Mouse (Mus musculus): Measurements from ENCODE around the gene Arhgap44. TPM values are rescaled to one million over a fixed set of nuclear protein-coding genes. Genes with fewer than 3 reads are reported as not detected.

Arhgap44 gene
- polyA plus RNA-seq, 1 experiment from 2014 or later, result 4.1 TPM

- H3K4me1 ChIP-seq (replicated peaks), result peaks cover 12% of the 10 kb centered on the region
- no peaks in the 10 kb centered on the region for H3K36me3 ChIP-seq
- WGBS, result 73% methylated on average over 4 of the region's 4 CpGs
- H3K9ac ChIP-seq (replicated peaks), result no peak overlapping the region
- no peaks in the 10 kb centered on the region for H3K9me3 ChIP-seq
- H3K27ac ChIP-seq, result no peak overlapping the region
- no peak overlapping the region for H3K4me2 ChIP-seq
- ATAC-seq (ENCODE audit: insufficient number of reproducible peaks, insufficient read depth, low FRiP score, low TSS enrichment, low read depth), result no peak
- no peak overlapping the region for H3K4me3 ChIP-seq (replicated peaks)
- H3K27me3 ChIP-seq, result no peaks in the 10 kb centered on the region
Observed at GRCm38 (mm10) chr11:65107151-65107550, 55.6 kb downstream of the Arhgap44 start.

DNA sequence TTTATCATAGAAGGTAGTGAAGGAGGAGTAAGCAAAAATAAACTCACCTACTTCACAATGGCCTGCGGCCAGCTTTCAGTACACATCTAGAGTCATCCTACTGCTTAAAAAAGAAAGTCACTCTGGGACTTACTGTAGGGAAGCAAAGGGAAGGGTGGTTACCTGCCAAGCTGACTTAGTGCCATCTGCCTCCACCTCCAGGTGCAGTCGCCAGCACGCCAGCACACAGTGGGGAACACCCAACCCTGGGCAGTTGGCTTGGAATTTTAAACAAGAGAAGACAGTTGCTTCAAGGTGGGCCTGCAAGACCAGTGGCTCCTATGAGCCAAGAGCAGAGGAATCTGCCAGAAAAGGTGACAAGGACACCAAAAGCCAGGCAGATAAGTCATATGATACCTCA lies 58.7 kb downstream of the Arhgap44 start:
- Histone ChIP-seq H3K27ac (no peak overlapping the region), H3K9ac (replicated peaks) (no peak overlapping the region), H3K4me3 (replicated peaks) (no peak overlapping the region), H3K27me3 (no peaks in the 10 kb centered on the region), H3K36me3 (no peaks in the 10 kb centered on the region), H3K9me3 (no peaks in the 10 kb centered on the region), H3K4me2 (no peak overlapping the region), H3K4me1 (replicated peaks) (no peaks in the 10 kb centered on the region; the same call in 1 of the 2 replicates)
- no peak for ATAC-seq (ENCODE audit: insufficient number of reproducible peaks, insufficient read depth, low FRiP score, low TSS enrichment, low read depth)
- 90% methylated on average over 3 of the region's 3 CpGs for WGBS

- H3K4me2 ChIP-seq, result no peak overlapping the region
- H3K9me3 ChIP-seq, result no peaks in the 10 kb centered on the region
- 74% methylated on average over 11 of the region's 11 CpGs for WGBS
- H3K9ac ChIP-seq (replicated peaks), result no peak overlapping the region
- no peaks in the 10 kb centered on the region for H3K27me3 ChIP-seq
- H3K27ac ChIP-seq, result no peak overlapping the region
- no peaks in the 10 kb centered on the region for H3K36me3 ChIP-seq
- no peaks in the 10 kb centered on the region; the same call in 1 of the 2 replicates for H3K4me1 ChIP-seq (replicated peaks)
- no peak overlapping the region for H3K4me3 ChIP-seq (replicated peaks)
- ATAC-seq (ENCODE audit: insufficient number of reproducible peaks, insufficient read depth, low FRiP score, low TSS enrichment, low read depth), result no peak
Observed at GRCm38 (mm10) chr11:65101206-65101605, 61.6 kb downstream of the Arhgap44 start.

DNA sequence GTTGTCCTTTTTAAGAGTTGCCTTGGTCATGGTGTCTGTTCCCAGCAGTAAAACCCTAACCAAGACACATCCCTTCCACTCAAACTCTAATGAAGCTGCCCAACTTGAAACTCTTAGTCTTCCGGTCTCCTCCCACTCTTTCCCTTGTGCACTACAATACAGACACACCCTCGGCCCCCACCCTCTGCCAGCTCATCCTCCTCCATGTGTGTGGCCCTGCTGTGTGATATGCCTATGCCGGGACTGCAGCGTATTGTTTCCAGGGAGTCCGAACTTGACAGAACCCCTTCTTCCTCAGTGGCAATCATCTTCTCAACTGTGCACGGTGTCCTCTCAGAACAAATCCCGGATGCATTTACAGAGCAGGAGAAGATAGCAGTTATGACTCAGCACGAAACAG lies 62.7 kb downstream of the Arhgap44 start:
- H3K27ac ChIP-seq, result no peak overlapping the region
- no peaks in the 10 kb centered on the region for H3K27me3 ChIP-seq
- H3K36me3 ChIP-seq, result no peaks in the 10 kb centered on the region
- H3K9me3 ChIP-seq, result no peaks in the 10 kb centered on the region
- H3K4me1 ChIP-seq (replicated peaks), result no peaks in the 10 kb centered on the region; the same call in 1 of the 2 replicates
- no peak overlapping the region for H3K4me2 ChIP-seq
- no peak overlapping the region for H3K4me3 ChIP-seq (replicated peaks)
- no peak for ATAC-seq (ENCODE audit: insufficient number of reproducible peaks, insufficient read depth, low FRiP score, low TSS enrichment, low read depth)
- no peak overlapping the region for H3K9ac ChIP-seq (replicated peaks)
- 91% methylated on average over 8 of the region's 8 CpGs for WGBS

GRCm38 (mm10) chr11:65097526-65098070 lies 65.2 kb downstream of the Arhgap44 start:
- Histone ChIP-seq H3K4me2 (no peak overlapping the region), H3K36me3 (no peaks in the 10 kb centered on the region), H3K27me3 (no peaks in the 10 kb centered on the region), H3K27ac (no peak overlapping the region), H3K4me1 (replicated peaks) (no peaks in the 10 kb centered on the region; the same call in 1 of the 2 replicates), H3K9ac (replicated peaks) (no peak overlapping the region), H3K4me3 (replicated peaks) (no peak overlapping the region), H3K9me3 (no peaks in the 10 kb centered on the region)
- 70% methylated on average over 4 of the region's 4 CpGs for WGBS
- ATAC-seq (ENCODE audit: insufficient number of reproducible peaks, insufficient read depth, low FRiP score, low TSS enrichment, low read depth), result no peak

DNA sequence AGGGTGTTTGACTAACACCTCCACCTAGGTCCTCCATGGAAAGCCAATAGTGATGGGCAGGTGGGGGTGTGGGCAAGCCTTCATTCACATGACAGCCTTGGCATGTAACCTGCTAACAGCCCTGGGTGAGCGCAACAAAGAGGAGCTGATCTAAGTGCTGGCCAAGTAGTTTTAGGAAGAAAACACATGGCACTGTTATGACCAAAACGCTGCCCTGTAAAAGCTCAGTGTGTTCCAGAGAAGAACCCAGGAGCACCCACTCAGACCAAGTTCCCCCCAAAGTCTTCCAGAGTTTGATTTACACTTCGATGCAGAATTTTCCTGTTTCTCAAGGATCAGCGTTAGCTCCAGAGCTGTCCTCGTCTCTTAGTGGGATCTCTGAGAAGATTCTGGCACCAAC lies 65.9 kb downstream of the Arhgap44 start:
- ATAC-seq (ENCODE audit: insufficient number of reproducible peaks, insufficient read depth, low FRiP score, low TSS enrichment, low read depth), result no peak
- WGBS, result 92% methylated on average over 5 of the region's 5 CpGs
- H3K4me2 ChIP-seq, result no peak overlapping the region
- H3K4me1 ChIP-seq (replicated peaks), result no peaks in the 10 kb centered on the region; the same call in 1 of the 2 replicates
- H3K36me3 ChIP-seq, result no peaks in the 10 kb centered on the region
- H3K27me3 ChIP-seq, result no peaks in the 10 kb centered on the region
- no peak overlapping the region for H3K9ac ChIP-seq (replicated peaks)
- H3K4me3 ChIP-seq (replicated peaks), result no peak overlapping the region
- no peak overlapping the region for H3K27ac ChIP-seq
- H3K9me3 ChIP-seq, result no peaks in the 10 kb centered on the region

DNA sequence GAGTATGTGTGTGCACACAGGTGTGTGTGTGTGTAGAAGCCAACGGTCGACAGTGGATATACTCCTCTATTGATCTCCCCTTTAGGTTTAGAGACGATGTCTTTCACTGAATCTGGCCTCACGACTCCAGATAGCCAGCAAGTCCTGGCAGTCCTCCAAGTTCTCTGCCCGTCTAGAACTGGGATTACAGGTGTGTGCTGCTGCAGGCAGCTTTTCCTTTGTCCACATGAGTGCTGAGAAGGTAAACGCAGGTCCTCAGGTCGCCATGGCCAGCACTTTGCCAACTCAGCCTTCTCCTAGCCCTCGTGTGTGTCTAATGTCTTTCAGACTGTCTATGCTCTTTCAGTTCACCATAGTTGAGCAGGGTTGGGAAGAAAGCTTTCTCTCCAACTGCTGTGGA lies 69.9 kb downstream of the Arhgap44 start:
- 0 out of 2 replicates have a peak, but pooled peaks cover 3% of the 10 kb centered on the region for H3K9me3 ChIP-seq
- 80% methylated on average over 8 of the region's 8 CpGs for WGBS
- H3K36me3 ChIP-seq, result no peaks in the 10 kb centered on the region
- no peaks in the 10 kb centered on the region for H3K27me3 ChIP-seq
- no peaks in the 10 kb centered on the region for H3K4me1 ChIP-seq (replicated peaks)
- ATAC-seq (ENCODE audit: insufficient number of reproducible peaks, insufficient read depth, low FRiP score, low TSS enrichment, low read depth), result no peak
- no peak overlapping the region for H3K27ac ChIP-seq
- no peak overlapping the region for H3K9ac ChIP-seq (replicated peaks)
- H3K4me3 ChIP-seq (replicated peaks), result no peak overlapping the region
- H3K4me2 ChIP-seq, result no peak overlapping the region

GRCm38 (mm10) chr11:65090386-65090785 lies 72.4 kb downstream of the Arhgap44 start:
- H3K36me3 ChIP-seq, result no peaks in the 10 kb centered on the region
- H3K9ac ChIP-seq (replicated peaks), result no peak overlapping the region
- no peak overlapping the region for H3K27ac ChIP-seq
- H3K4me2 ChIP-seq, result no peak overlapping the region
- H3K4me3 ChIP-seq (replicated peaks), result no peak overlapping the region
- 0 out of 2 replicates have a peak, but pooled peaks cover 13% of the 10 kb centered on the region for H3K9me3 ChIP-seq
- no peaks in the 10 kb centered on the region for H3K4me1 ChIP-seq (replicated peaks)
- 90% methylated on average over 6 of the region's 6 CpGs for WGBS
- ATAC-seq (ENCODE audit: insufficient number of reproducible peaks, insufficient read depth, low FRiP score, low TSS enrichment, low read depth), result no peak
- no peaks in the 10 kb centered on the region for H3K27me3 ChIP-seq

DNA sequence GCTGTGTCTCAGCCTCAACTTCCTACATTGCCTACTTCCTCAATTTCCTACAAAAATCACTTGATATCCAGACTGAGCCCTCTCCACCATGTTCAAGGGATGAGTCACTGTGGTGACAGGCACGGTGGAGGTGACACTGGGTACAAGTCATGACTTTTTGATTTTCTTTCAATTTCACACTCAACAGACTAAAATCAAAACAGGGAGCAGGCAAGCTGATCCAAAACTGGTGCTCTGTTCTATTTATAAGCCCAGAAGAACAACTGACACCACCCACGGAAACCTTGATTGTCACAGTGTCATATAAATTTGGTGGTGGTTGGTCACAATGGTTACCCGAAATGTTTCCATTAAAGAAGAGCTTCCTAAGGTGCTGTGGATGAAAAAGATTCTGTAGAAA lies 72.8 kb downstream of the Arhgap44 start:
- Histone ChIP-seq H3K4me3 (replicated peaks) (no peak overlapping the region), H3K9me3 (0 out of 2 replicates have a peak, but pooled peaks cover 15% of the 10 kb centered on the region), H3K9ac (replicated peaks) (no peak overlapping the region), H3K27me3 (no peaks in the 10 kb centered on the region), H3K4me2 (no peak overlapping the region), H3K4me1 (replicated peaks) (no peaks in the 10 kb centered on the region), H3K36me3 (no peaks in the 10 kb centered on the region), H3K27ac (no peak overlapping the region)
- 88% methylated on average over 3 of the region's 3 CpGs for WGBS
- ATAC-seq (ENCODE audit: insufficient number of reproducible peaks, insufficient read depth, low FRiP score, low TSS enrichment, low read depth), result no peak

DNA sequence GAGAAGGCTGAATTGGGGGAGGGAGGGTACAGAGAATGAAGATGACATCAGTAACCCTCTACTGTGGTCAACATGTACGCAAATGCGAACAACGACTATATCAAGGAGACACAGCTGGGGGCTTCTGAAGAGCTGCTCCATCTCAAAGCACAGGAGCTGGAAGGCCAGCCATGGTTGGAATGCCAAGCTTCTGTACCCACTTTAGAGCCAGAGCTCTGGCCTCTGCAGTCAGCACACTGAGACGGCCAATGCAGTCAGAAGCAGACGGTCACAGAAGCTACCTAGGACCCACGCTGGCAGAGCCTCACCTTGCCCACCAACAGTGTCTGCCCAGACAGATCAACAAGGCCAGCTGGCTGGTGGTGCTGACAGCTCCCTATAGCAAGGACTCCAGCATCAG lies 73.5 kb downstream of the Arhgap44 start:
- H3K4me1 ChIP-seq (replicated peaks), result no peaks in the 10 kb centered on the region
- H3K4me3 ChIP-seq (replicated peaks), result no peak overlapping the region
- H3K9me3 ChIP-seq, result 0 out of 2 replicates have a peak, but pooled peaks cover 15% of the 10 kb centered on the region
- WGBS, result 93% methylated on average over 6 of the region's 6 CpGs
- no peak overlapping the region for H3K27ac ChIP-seq
- H3K36me3 ChIP-seq, result no peaks in the 10 kb centered on the region
- ATAC-seq (ENCODE audit: insufficient number of reproducible peaks, insufficient read depth, low FRiP score, low TSS enrichment, low read depth), result no peak
- H3K27me3 ChIP-seq, result no peaks in the 10 kb centered on the region
- no peak overlapping the region for H3K4me2 ChIP-seq
- no peak overlapping the region for H3K9ac ChIP-seq (replicated peaks)

DNA sequence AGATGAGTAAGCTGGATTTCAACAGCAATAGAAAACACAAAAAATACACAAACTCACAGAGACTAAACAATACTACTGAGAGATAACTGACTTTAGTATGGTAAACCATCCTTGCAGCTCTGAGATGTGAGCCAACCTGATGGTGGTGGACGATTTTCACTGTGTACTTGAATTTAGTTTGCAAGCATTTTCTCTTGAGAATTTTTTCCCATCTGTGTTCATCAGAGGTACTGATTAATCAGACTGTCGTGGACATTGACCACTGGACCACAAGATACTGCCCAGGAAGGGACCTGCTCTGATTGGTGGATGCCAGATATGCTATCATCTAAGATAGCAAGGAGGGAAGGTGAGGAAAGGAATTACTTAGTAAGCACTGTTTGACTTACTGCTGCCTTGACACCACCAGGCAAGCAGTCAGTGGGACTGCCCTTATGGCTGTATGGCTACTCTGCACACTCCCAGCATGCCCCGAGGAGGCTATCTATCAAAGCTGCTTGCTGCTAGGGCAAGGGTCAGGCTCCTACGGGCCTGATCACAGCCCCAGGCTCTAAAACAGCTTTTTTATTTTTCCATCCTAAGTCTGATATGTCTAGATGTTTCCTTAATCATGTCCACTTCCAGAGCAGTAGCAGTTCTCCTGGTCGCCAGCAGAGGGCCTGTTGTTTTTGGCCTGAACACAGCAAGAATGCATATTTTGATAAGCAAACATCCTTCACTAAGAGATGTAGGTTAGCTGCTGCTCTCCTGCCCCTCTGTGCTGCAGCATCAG lies 74.1 kb downstream of the Arhgap44 start:
- Histone ChIP-seq H3K4me1 (replicated peaks) (no peaks in the 10 kb centered on the region), H3K36me3 (no peaks in the 10 kb centered on the region), H3K9ac (replicated peaks) (no peak overlapping the region), H3K4me2 (no peak overlapping the region), H3K9me3 (0 out of 2 replicates have a peak, but pooled peaks cover 15% of the 10 kb centered on the region), H3K4me3 (replicated peaks) (no peak overlapping the region), H3K27ac (no peak overlapping the region), H3K27me3 (no peaks in the 10 kb centered on the region)
- 52% methylated on average over 5 of the region's 5 CpGs for WGBS
- no peak for ATAC-seq (ENCODE audit: insufficient number of reproducible peaks, insufficient read depth, low FRiP score, low TSS enrichment, low read depth)

Measured in limb, embryonic 12.5 days (tissue).